Mouse (Mus musculus) liver, postnatal 0 days (tissue): ENCODE data around the gene Dhrs13. TPM values are rescaled to one million over a fixed set of nuclear protein-coding genes. Genes with fewer than 3 reads are reported as not detected.
"Not testable (repeated sequence)": the region's sequence is repeated elsewhere in the genome, so short reads cannot be mapped to it uniquely, and the experiment has no call there.

ENCODE experiments used
- ATAC-seq: fragments of 200-750 bp; cut with Nextera tagmentation; 2 replicates; pipeline ENCODE4 v1.8.0; 2017; ENCODE audit warnings: mild to moderate bottlenecking, moderate library complexity
- DNase-seq: peaks from one replicate; pipeline ENCODE4 v3.0.0-alpha.2; 2016
- H3K27ac ChIP-seq: fragments of 300-500 bp; sonication (generic); 2 replicates; pipeline ENCODE4 v1.5.1; 2014; ENCODE audit warnings: antibody characterized with exemption, moderate library complexity, mild to moderate bottlenecking, low read depth
- H3K27me3 ChIP-seq: fragments of 300-500 bp; sonication (generic); 2 replicates; pipeline ENCODE4 v1.6.1; 2014; ENCODE audit warnings: low read length, control low read depth, mixed read lengths; ENCODE audit not compliant: insufficient read depth
- H3K36me3 ChIP-seq: fragments of 300-500 bp; sonication (generic); replicated peaks from 2 replicates; pipeline ENCODE4 v1.6.1; 2014; ENCODE audit warnings: mild to moderate bottlenecking, control low read depth, low read length, moderate library complexity, mixed read lengths; ENCODE audit not compliant: insufficient read depth
- H3K4me1 ChIP-seq: fragments of 300-500 bp; sonication (generic); 2 replicates; pipeline ENCODE4 v1.6.1; 2014; ENCODE audit warnings: antibody characterized with exemption, mild to moderate bottlenecking, control low read depth; ENCODE audit not compliant: insufficient read depth
- H3K4me2 ChIP-seq: fragments of 300-500 bp; sonication (generic); 2 replicates; pipeline ENCODE4 v1.6.1; 2014; ENCODE audit warnings: low read depth, mild to moderate bottlenecking, low read length, moderate library complexity, mixed read lengths
- H3K4me3 ChIP-seq: fragments of 300-500 bp; sonication (generic); 2 replicates; pipeline ENCODE4 v1.5.1; 2014; ENCODE audit warnings: low read depth, low read length
- H3K9ac ChIP-seq: fragments of 300-500 bp; sonication (generic); replicated peaks from 2 replicates; pipeline ENCODE4 v1.6.1; 2014; ENCODE audit warnings: mild to moderate bottlenecking, moderate library complexity
- H3K9me3 ChIP-seq: fragments of 300-500 bp; sonication (generic); 2 replicates; pipeline ENCODE4 v1.6.1; 2016; ENCODE audit warnings: mild to moderate bottlenecking, control low read depth, low read length, mixed read lengths
- CTCF ChIP-seq: sonication (generic); IDR thresholded peaks from 2 replicates; pipeline ENCODE4 v1.5.1; 2016; ENCODE audit warnings: antibody characterized with exemption, low read depth
- EP300 ChIP-seq: IDR thresholded peaks from 2 replicates; pipeline ENCODE4 v1.6.1; 2016; ENCODE audit warnings: antibody characterized with exemption, low read depth, mild to moderate bottlenecking
- WGBS: fragments of 180-500 bp; shearing (Covaris S2); extraction: QIAGEN DNeasy Blood & Tissue Kit; methylation state at CpG from one replicate; pipeline ENCODE4 v1.1.7; 2014; ENCODE audit not compliant: insufficient replicate concordance; 5-methylcytosine and 5-hydroxymethylcytosine counted together
- polyA plus RNA-seq: library from polyadenylated mRNA; unstranded; fragments of >200 nt; fragmentation: Nextera tagmentation; extraction: Ambion mirVana; gene quantifications from 2 replicates; pipeline ENCODE4 v1.2.1, GENCODE M21; 2015

Dhrs13 gene
- polyA plus RNA-seq, 1 experiment from 2014 or later = 9.2 TPM

GRCm38 (mm10) chr11:78037831-78038752 lies 6.0 kb downstream of the Dhrs13 start, which contains the start of gene Flot2:
Gene Flot2, plus strand, starts transcription at chr11:78037931.
- Histone ChIP-seq H3K27me3 (no peaks in the 10 kb centered on the region), H3K4me3 (peak within 1 kb of the TSS; percentile 75), H3K27ac (peak within 1 kb of the TSS; percentile 86), H3K9ac (peak within 1 kb of the TSS; percentile 80), H3K36me3 (peaks cover 7% of the 10 kb centered on the region; the same call in 1 of the 2 replicates), H3K4me1 (peaks cover 23% of the 10 kb centered on the region), H3K4me2 (peak within 1 kb of the TSS; percentile 94), H3K9me3 (no peaks in the 10 kb centered on the region)
- peak; percentile 41 for TF ChIP-seq CTCF
- no peak for TF ChIP-seq EP300
- ATAC-seq = peak; percentile 83
- 2% methylated on average over 50 of the region's 55 CpGs for WGBS
- peak; percentile 79 for DNase-seq

GRCm38 (mm10) chr11:78040878-78041277 lies 8.8 kb downstream of the Dhrs13 start:
- ATAC-seq (no peak), DNase-seq (no peak)
- no peaks in the 10 kb centered on the region for H3K27me3 ChIP-seq
- H3K4me1 ChIP-seq = peaks cover 23% of the 10 kb centered on the region
- no peak overlapping the region for H3K9ac ChIP-seq
- H3K4me2 ChIP-seq = no peak overlapping the region
- 54% methylated on average over 2 of the region's 2 CpGs for WGBS
- peak; percentile 43 for TF ChIP-seq CTCF
- TF ChIP-seq EP300 = no peak
- no peak overlapping the region for H3K27ac ChIP-seq
- H3K36me3 ChIP-seq = no peaks in the 10 kb centered on the region
- H3K9me3 ChIP-seq = no peaks in the 10 kb centered on the region
- H3K4me3 ChIP-seq = no peak overlapping the region

GRCm38 (mm10) chr11:78042290-78042870 lies 10.3 kb downstream of the Dhrs13 start:
- not testable (repeated sequence) for ATAC-seq, DNase-seq, H3K9me3 ChIP-seq, H3K4me2 ChIP-seq, H3K27me3 ChIP-seq, H3K36me3 ChIP-seq, H3K4me3 ChIP-seq, H3K27ac ChIP-seq, H3K9ac ChIP-seq
- peaks cover 18% of the 10 kb centered on the region for H3K4me1 ChIP-seq
- WGBS = 88% methylated on average over 4 of the region's 4 CpGs
- TF ChIP-seq CTCF = peak; percentile 10; the same call in 1 of the 2 replicates

- TF ChIP-seq CTCF (no peak), EP300 (peak; percentile 49)
- H3K27me3 ChIP-seq = no peaks in the 10 kb centered on the region
- no peaks in the 10 kb centered on the region for H3K4me1 ChIP-seq
- H3K4me2 ChIP-seq = no peak overlapping the region
- H3K27ac ChIP-seq = peak overlapping the region; percentile 86
- H3K9me3 ChIP-seq = no peaks in the 10 kb centered on the region
- H3K36me3 ChIP-seq = no peaks in the 10 kb centered on the region
- peak; percentile 81 for DNase-seq
- H3K9ac ChIP-seq = no peak overlapping the region
- WGBS = 49% methylated on average over 5 of the region's 5 CpGs
- H3K4me3 ChIP-seq = no peak overlapping the region
- ATAC-seq = peak; percentile 97
These were observed 12.7 kb downstream of the Dhrs13 start for GRCm38 (mm10) chr11:78044758-78045251.

GRCm38 (mm10) chr11:78048637-78049036 lies 16.6 kb downstream of the Dhrs13 start:
- H3K4me2 ChIP-seq, H3K9ac ChIP-seq, H3K4me1 ChIP-seq, H3K4me3 ChIP-seq, H3K27me3 ChIP-seq, H3K9me3 ChIP-seq, DNase-seq, H3K27ac ChIP-seq, H3K36me3 ChIP-seq, ATAC-seq: not testable (repeated sequence)
- WGBS = 100% methylated on average over 2 of the region's 4 CpGs

- WGBS = 59% methylated on average over 8 of the region's 8 CpGs
- H3K4me1 ChIP-seq = peaks cover 10% of the 10 kb centered on the region; the same call in 1 of the 2 replicates
- no peak for ATAC-seq
- H3K36me3 ChIP-seq = peaks cover 20% of the 10 kb centered on the region
- no peaks in the 10 kb centered on the region for H3K9me3 ChIP-seq
- no peaks in the 10 kb centered on the region for H3K27me3 ChIP-seq
- no peak for DNase-seq
- H3K9ac ChIP-seq = 0 out of 2 replicates have a peak overlapping the region, but pooled peaks have one; percentile 30
- no peak overlapping the region; the same call in 1 of the 2 replicates for H3K4me2 ChIP-seq
- TF ChIP-seq CTCF (no peak), EP300 (no peak)
- H3K4me3 ChIP-seq = no peak overlapping the region
- no peak overlapping the region for H3K27ac ChIP-seq
These were observed 21.0 kb downstream of the Dhrs13 start for GRCm38 (mm10) chr11:78053078-78053477.
